Mouse (Mus musculus): ENCODE measurements at regions not wholly inside any gene's neighbourhood (a gene's known extent, or its start where the extent isn't known, plus 50 kb on each side); places are given as distances from the start of the nearest gene placed in this dataset.
"Not testable (repeated sequence)": the region's sequence is repeated elsewhere in the genome, so short reads cannot be mapped to it uniquely, and the experiment has no call there.

- peak; percentile 4 to 29 for DNase-seq
- intact Hi-C loops (cut with DNase I), result not testable (repeated sequence)
These were observed 304.7 kb downstream of the BC048507 start for GRCm38 (mm10) chr13:68167826-68168225.

GRCm38 (mm10) chr13:68173456-68173855 lies 310.3 kb downstream of the BC048507 start:
- DNase-seq, result not testable (repeated sequence)

More at GRCm38 (mm10) chr13:68173456-68173855, 310.3 kb downstream of the BC048507 start:
- intact Hi-C loops (cut with DNase I), result not testable (repeated sequence)

Data from heart, postnatal 14 days (tissue).